Mouse (Mus musculus) cerebellum, postnatal 4 days (tissue): ENCODE measurements around the gene Tlcd1.
"Not testable (repeated sequence)": the region's sequence is repeated elsewhere in the genome, so short reads cannot be mapped to it uniquely, and the experiment has no call there.

Experiments
- DNase-seq, 2 experiments: peaks; one replicate each; pipeline ENCODE4 v3.0.0; 2022; ENCODE audit warnings: low spot score in 2 of 2, mixed read lengths in 1 of 2

The Tlcd1 gene

DNA sequence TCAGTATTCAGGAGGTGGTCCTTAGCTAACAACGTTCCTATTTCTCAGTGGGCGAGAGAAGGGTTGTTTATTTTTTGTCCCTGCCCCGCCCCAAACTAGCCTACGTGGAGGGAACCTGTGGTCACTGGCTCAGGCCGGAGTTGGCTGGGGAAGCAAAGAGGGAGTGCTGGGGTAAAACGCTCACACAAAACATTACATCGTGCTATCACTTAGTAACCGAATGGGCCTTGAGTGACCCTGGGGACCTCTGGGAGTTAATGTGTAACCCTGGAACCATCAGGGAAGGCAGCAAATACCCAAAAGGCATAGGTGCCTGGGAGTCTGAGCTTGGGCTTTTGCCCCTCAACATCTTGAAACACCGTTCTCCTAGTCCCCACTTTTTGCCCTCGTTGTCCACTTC, 926 bp downstream of the Tlcd1 start:
- no peak for DNase-seq

DNA sequence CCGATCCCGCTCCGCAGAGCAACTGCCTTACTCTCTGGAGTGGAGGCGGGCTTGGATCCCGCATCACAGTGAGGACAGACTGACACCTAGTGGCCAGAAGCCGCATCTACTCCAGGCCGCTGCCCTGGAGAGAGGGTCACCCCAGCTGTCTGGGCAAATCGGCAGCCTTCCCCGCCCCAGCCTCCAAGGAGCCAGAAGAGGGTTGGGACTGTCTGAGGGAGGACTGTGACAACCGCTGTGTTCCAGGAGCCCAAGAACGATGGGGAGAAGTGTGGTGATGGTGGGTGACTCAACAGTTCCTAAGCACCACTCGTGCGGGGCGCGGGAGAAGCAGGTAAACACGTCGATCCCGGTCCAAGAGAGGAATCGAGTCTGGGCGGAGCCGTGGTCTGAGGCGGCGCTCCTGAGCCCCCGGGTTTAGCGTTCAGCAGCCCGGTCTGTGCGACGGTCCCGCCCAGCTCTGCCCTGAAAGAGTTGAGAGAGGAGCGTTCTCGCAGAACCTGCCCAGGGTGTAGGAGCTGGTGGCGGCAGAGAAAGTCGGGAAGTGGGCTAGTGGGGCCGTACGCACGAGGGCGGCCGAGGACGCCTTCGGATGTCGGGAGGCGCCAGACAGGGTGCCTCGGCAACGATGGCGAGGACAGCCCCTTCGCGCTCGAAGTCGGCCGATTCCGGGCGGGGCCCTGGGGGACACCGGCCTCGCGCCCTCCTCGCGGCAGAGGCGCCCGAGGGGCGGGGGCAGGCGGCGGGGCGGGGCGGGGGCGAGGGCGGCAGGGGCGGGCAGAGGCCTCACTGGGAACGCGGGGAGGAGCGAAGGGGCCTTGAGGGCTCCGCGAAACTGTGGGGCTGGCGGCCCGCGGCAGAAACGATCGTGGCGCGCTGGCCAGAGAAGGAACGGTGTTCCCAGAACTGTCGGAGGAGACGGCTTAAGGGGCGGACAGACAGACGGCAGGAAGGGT, 1.7 kb downstream of the Tlcd1 start:
- DNase-seq, result peak; percentile 96 to 98

DNA sequence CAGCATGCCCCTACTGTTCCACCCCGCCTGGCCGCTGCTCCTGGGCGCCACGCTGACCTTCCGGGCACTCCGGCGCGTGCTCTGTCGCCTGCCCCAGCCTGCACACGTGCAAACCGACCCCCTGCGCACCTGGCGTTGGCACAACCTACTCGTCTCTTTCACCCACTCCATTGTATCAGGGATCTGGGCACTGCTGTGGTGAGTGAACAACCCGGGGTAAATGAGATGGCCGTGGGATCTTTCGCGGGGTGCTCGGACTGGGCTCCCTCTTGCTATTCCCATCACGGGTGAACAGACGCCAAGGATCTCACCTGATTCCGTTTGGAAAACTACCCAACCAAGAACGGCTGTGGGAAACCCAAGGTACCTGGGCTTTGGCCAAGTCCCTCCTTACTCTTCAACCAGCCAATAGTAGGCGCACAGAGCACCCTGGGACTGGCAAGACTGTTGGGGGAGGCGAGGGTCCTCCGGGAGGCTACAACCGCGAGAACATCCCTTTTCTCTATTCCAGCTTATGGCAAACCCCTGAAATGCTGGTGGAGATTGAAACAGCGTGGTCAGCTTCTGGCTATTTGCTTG, 2.4 kb downstream of the Tlcd1 start:
- DNase-seq, result peak in 1 of 2 experiments; percentile 66

DNA sequence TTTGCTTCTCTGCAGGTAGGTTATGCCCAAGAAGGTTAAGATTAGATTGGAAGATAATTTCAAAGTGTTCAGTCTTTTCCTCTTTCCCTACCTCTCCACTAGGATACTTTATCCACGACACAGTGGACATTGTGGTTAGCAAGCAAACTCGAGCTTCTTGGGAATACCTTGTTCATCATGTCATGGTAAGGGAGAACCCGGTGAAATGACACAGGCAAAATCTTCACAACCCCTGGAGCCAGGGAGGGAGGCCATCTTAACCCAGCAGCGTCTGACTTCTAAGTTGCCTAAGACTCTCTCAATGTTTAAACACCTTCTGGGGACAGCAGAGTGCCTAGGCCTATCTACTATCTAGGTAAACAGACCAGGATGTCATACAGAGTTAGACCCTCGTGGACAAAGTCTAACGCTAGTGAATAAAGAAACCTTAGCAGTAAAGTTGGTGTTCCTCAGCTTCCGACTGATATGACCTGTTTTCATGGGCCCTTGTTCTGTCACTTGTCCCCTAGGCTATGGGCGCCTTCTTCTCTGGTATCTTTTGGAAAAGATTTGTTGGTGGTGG, 3.0 kb downstream of the Tlcd1 start:
- DNase-seq, result no peak

DNA sequence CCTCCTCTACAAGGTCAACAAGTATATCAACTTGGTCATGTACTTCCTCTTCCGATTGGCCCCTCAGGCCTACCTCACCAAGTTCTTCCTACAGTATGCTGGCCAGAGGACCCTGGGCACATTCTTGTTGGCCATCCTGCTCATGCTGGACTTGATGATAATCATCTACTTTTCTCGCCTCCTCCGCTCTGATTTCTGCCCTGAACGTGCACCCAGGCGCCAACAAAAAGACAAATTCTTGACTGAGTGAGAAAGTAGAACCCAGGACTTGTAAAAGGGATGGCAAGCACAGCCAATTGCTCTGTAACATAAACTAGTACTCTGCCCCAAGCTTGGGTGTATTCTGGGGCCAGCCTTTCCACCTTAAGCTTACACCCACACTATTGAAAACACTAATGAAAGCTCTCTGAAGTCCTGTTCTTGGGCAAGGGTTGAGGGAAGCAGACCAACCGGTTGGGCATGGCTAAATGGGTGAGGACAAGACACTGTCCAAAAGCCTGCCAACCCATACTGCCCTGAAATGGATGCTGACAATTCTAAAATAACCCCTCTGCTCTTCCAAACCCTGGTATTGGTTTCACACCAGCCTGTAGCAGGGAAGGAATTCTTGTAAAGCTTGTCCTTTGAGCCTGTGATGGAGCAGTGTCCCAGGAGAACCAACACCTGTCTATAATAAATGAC, 3.7 kb downstream of the Tlcd1 start:
- no peak for DNase-seq

DNA sequence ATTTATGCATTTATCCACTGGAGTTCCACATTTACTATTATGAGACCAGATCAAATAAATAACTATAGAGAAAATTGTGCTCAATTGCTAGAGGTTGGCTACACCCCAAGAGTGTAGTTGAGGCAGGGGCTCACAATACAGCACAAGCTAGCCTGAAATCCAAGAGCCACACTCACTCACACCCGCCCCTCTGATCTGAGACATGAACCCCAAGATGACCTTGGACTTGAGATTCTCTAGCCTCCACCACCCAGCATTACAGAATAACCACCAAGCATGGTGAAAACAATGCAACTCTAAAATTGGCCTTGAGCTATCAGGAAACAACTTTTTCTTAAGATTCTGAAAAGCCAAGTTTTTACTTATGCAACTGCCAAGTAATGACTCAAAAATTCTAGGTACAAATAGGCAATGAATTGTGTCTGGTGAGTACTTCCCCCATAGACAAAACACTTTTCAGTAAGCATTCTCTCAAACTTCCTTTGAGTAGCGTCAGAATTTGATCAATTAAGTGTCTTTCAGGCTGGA, 5.4 kb downstream of the Tlcd1 start:
- no peak for DNase-seq

DNA sequence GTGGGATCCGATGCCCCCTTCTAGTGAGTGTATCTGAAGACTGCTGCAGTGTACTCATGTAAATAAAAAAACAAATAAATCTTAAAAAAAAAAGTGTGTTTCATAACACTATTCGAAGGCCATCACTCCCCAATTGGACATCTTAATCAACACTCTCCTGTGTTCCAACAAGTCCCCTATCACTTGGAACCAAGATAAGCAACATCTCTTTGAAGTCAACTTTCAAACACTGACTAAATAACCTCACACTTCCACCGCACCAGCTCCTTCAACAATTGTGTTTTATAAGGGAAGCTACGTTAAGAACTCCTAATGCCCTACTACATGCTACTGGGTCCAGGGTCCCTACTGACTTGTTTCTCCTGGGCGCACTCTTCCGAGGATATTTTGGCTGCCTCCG, 5.9 kb downstream of the Tlcd1 start:
- no peak for DNase-seq

DNA sequence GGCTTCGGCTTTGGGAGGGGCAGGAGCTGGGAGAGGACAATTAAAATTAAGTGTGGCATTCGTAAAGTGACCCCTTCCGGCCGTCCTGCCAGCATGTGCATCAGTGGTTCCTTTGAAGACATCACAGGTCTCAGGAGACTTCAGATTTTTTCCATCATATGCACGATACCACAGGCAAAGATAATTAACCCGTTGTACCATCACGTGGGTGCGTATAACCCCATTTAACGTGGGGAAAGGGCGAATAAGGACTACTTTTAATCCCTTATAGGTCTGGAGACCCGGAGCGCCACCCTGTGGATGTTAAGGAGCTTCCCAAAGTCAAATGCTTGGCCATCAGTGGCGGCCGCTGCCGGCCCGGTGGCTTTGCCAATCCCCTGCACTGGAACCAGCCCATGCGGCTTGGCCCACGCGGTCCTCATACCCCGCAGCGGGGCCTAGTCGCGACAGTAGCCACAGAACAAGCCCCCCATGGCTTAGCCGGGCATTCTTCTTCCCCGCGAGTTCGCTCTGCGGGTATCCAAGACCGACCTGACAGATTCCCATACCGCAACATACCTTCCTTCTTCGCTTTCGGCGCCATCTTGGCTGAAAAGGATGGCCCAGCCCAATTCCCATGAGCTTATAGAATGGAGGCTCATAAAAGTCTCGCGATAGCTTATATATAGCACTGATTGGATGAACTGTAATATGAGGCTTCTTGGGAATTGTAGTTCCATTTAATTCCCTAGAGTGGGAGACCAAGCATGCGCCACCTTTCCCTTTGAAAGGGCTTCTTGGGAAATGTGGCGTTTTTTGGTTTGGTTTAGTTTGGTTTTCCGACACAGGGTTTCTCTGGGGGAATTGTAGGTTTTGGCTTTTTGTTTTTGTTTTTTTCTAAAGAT, 6.7 kb downstream of the Tlcd1 start, which contains the start of gene Rpl23a:
TSS of gene Rpl23a (minus strand) at position 624 of the 884 bp plus-strand sequence.
- peak in 1 of 2 experiments; percentile 73 for DNase-seq

DNA sequence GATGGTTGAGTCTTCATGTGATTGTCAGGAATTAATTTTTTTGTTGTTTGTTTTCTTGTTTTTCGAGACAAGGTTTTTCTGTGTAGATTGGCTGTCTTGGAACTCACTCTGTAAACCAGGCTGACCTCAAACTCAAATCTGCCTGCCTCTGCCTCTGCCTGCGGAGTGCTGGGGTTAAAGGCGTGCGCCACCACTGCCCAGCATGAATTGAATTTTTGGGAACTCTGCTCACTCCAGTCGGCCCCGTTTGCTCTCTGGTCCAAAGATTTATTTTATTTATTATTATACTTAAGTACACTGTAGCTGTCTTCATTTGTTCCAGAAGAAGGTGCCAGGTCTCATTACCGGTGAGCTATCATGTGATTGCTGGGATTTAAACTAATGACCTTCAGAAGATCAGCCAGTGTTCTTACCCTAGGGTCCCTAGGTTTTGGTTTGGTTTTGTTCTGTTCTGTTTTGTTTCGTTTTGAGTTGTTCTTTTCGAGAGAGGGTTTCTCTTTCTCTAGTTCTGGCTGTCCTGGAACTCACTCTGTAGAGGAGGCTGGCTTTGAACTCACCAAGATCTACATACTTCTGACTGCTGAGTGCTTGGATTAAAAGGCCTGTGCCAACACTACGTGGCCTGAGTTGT, 7.5 kb downstream of the Tlcd1 start:
- DNase-seq, result no peak

DNA sequence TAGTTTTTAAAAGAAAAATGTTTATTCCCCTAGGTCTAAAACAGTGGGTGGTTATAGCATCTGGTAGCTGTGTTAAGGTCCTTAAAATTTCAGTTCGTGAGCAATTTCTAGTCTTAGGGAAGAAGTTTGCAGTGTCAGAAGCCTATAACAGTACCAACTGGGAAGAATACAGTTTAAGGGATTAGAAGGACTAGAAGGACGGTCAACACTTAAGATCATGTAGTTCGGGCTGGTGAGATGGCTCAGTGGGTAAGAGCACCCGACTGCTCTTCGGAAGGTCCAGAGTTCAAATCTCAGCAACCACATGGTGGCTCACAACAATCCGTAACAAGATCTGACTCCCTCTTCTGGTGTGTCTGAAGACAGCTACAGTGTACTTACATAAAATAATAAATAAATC, 8.2 kb downstream of the Tlcd1 start:
- not testable (repeated sequence) for DNase-seq

DNA sequence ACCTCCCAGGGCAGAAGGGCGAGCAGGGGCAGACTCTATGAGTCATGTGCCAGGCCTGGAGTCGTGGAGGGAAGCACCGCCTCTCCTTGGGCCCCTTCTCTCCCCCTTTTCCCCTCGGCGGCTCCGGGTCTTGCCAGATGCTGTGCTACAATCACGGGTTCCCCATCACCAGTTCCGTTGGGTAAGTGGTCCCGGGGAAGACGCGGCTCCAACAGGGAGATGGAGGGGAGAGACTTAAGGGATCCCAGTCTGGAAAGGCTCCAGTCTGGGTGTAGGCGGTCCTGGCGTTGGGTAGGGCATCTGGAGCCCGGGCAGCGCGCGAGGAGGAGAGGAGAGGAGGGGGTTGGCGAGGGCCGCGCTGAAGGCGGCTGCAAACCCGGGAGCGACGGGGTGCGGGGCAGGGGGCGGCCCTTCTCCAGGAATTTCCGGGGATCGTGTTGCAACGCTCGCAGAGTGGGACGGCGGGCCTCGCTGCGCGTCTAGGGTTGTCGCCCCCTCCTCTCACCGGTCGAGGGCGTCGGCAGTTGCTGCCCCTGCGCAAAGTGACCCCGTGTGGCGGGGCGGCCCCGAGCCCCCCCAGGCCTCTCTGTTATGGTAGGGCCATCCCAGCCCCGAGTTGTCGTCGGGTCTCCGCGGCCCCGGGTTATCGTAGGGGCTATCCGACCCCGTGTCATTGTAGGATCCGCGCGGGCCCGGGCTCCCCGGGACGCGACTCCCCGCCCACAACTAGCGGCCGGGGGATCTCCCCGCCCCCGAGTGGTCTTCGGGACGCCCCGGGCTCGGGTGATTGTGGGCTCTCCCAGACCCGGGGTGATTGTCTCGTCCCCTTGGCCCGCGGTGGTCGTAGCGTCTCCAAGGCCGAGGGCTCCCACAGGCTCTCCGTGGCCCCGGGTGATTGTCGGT, 12.1 kb downstream of the Tlcd1 start, which contains the start of gene Rab34:
TSS of gene Rab34 (plus strand) at position 100 of the 903 bp plus-strand sequence.
- DNase-seq, result peak; percentile 65 to 80

DNA sequence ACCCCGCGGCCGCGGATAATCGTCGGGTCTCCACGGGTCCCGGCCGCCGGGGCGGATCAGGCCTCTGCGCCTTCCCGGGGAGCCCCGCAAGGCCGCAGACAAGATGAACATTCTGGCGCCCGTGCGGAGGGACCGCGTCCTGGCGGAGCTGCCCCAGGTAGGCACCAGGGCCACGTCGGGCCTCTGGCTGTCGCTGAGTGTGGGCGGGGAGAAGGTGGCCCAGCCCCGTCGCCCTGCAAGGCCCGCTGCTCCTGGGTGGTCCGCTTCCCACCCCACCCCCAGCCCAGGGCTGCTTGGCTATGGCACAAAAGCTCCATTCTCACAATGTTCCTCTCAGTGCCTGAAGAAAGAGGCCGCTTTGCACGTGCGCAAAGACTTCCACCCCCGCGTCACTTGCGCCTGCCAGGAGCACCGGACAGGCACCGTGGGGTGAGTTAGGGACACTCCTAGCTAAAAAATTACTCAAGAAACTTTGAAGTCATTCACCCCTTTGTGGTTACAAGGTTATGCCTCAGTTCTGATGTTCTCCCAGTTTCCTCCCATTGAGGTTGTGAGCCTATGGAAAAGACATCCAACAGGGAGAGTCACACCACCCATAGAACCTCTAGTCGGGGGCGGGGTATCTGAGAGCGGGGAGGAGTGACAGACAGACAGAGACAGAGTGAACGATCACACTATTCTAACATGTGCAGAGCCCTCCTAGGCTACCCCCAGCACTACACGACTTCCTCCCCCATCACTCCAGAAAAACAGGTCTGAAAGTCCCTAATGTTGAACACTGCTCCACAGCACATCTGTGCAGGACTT, 12.9 kb downstream of the Tlcd1 start:
- DNase-seq, result peak; percentile 53 to 81

DNA sequence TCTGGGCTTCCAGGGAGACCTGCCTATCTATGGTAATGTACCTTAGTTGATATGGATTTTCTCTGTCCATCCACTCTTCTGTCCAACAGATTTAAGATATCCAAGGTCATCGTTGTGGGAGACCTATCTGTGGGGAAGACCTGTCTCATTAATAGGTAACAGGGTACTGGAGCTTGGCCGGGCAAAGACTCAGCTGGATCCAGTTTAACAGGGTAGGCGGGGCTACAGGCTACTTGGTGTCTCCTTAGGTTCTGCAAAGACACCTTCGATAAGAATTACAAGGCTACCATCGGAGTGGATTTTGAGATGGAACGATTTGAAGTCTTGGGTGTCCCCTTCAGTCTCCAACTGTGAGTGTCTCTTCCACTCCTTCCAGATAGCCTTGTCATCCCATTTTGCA, 13.5 kb downstream of the Tlcd1 start:
- DNase-seq, result no peak

DNA sequence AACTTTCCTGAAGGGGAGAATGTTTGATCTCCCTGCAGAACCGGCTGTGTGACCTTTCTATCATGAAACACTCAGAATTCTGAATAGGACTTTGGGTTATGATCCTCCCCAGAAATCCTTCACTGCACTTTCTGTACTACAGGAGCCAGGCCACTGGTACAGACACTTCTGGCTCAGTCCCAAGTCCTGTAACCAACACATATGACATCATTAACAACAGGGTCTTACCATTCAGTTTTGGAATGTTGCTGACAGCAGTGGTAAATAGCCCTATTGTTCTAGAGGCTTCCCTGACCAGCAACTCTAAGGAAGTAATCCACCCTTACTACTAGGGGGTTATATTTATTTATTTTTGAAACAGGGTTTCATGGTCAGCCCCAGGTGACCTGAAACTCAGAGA, 16.6 kb downstream of the Tlcd1 start, which contains the start of gene Proca1:
TSS of gene Proca1 (plus strand) at position 280 of the 400 bp plus-strand sequence.
- no peak for DNase-seq

DNA sequence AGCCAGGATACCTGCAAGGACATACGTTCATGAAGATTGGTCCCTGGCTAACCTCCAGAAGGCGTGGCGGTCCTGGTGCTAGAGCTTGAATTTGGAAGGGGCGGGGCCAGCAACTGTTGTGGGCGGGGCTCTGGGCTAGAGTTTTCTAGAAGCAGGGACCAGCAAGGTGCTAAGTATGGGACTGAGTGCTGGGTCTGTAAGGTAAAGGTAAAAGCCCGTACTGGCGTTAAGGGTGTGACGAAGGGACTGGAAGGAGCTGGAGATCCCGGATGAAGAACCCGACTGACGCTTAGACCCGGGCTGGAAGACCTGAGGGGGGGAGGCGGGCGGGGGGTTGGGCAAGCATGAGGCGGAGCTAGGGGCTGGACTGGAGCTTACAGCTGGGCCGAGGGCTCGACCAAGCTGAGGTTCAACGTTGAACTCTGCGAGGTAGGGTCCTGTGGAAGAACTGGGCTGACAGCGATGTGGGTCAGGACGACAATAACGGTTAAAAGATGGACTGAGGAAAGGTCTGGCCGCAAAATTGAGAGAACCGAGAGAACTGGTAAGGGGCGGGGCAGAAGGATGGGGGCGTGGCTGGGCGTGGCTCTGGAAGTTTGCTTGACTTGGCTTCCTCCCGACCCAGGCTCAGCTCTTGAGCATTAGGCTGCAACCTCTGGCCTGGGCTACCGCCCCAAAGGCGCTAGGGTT, 18.0 kb downstream of the Tlcd1 start:
- no peak for DNase-seq

DNA sequence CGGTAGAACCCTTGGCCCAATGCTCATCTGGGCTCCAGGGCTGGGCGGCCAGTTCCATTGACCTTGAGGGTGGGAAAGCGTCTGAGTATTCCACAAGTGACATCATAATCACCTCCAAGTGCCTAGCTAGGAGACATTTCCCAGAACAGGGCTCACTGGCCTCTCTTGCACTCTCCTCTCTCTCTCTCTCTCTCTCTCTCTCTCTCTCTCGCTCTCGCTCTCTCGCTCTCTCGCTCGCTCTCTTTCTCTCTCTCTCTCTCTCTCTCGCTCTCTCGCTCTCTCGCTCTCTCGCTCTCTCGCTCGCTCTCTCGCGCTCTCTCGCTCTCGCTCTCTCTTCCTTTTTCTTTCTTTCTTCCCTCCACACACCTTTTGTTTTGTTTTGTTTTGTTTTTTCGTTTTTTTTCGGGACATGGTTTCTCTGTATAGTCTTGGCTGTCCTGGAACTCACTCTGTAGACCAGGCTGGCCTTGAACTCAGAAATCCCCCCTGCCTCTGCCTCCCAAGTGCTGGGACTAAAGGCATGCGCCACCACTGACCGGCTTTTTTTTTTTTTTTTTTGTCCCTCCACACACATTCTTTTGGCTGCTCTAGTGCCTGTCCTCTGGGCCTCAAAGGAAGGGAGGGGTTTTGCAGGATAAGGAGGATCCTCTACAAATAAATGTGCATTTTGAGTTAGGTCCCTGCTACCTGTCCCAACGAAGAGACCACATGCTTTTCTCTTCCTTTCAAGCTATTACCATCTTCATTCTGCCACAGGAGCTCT, 18.8 kb downstream of the Tlcd1 start:
- DNase-seq, result no peak

DNA sequence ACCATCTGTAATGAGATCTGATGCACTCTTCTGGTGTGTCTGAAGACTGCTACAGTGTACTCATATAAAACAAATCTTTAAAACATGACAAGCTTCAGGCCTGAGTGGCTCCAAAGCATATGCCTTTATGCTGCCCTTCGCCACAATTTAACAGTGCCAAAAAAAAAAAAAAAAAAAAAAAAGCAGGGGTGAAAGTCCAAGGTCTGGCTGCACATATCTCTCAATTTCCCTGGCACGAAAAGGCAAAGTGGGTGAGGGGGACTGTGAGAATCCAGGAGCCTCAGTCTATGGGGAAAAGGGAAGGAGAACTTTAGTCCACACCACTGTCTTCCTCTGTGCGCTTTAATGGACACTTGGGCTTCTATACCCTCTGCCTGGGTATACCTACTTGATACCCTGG, 25.9 kb downstream of the Tlcd1 start:
- DNase-seq, result no peak
